ENCODE assay signal across 10 mouse cellular contexts in genomic region chr2:30032244-30032846, GRCm38 (mm10). TPM values are rescaled to one million over a fixed set of nuclear protein-coding genes. Genes with fewer than 3 reads are reported as not detected.
DNase-seq lines count a peak whose midpoint lies in the region; ATAC-seq and TF ChIP-seq lines count a peak whose summit lies in the region.
"Had no signal": no experiment of that assay in that cellular context is flagged by ENCODE, and none has a peak within 500 bp of the region (broad histone marks: within the 10 kb centered on the region; RNA-seq: fewer than 3 reads in every experiment).

No protein-coding gene starts in this region.

- WGBS in forebrain, postnatal 0 days, result 54% methylated on average over 11 of the region's 11 CpGs
- WGBS in forebrain, embryonic 16.5 days, result 63% methylated on average over 11 of the region's 11 CpGs
- 65% methylated on average over 11 of the region's 11 CpGs for WGBS in limb, embryonic 11.5 days
- WGBS in limb, embryonic 10.5 days, result 63% methylated on average over 11 of the region's 11 CpGs
- 62% methylated on average over 11 of the region's 11 CpGs for WGBS in intestine, embryonic 15.5 days

- TF ChIP-seq CTCF in forebrain, postnatal 0 days (IDR thresholded peaks at IDR 0.05; ENCODE audit: low read depth), result peak; percentile 47
- TF ChIP-seq CTCF in E14TG2a.4 (conservative IDR thresholded peaks at IDR 0.05; ENCODE audit: low read length), result peak; percentile 87

- H3K4me3 ChIP-seq in forebrain, postnatal 0 days (ENCODE audit: low read depth, low read length), result no peak overlapping the region
- no peak overlapping the region for H3K4me3 ChIP-seq in forebrain, embryonic 16.5 days (replicated peaks; ENCODE audit: low read length)
- H3K4me3 ChIP-seq in limb, embryonic 11.5 days (ENCODE audit: low read depth, low read length), result no peak overlapping the region
- no peak overlapping the region for H3K4me3 ChIP-seq in limb, embryonic 10.5 days
- no peak overlapping the region for H3K4me3 ChIP-seq in E14TG2a.4 (replicated peaks; ENCODE audit: low read length)
- no peak overlapping the region for H3K4me3 ChIP-seq in intestine, embryonic 15.5 days (replicated peaks)
- H3K4me3 ChIP-seq: embryonic facial prominence, embryonic 15.5 days had no signal

- DNase-seq in forebrain, postnatal 0 days, result no peak
- DNase-seq in limb, embryonic 11.5 days (ENCODE audit: low spot score), result peak; percentile 30
- no peak for DNase-seq in limb, embryonic 10.5 days (ENCODE audit: low spot score)
- DNase-seq in c-Kit-positive CD71-positive TER-119-positive erythroid progenitor cells, embryonic 14.5 days (ENCODE audit: low spot score), result no peak

- H3K4me2 ChIP-seq in forebrain, postnatal 0 days (ENCODE audit: low read depth), result no peak overlapping the region
- H3K4me2 ChIP-seq in forebrain, embryonic 16.5 days (ENCODE audit: low read length), result no peak overlapping the region
- H3K4me2 ChIP-seq in limb, embryonic 11.5 days (ENCODE audit: low read depth, severe bottlenecking), result no peak overlapping the region
- H3K4me2 ChIP-seq in intestine, embryonic 15.5 days (replicated peaks), result no peak overlapping the region
- H3K4me2 ChIP-seq: embryonic facial prominence, embryonic 15.5 days had no signal

- H3K9me3 ChIP-seq in forebrain, postnatal 0 days (ENCODE audit: low read length), result no peaks in the 10 kb centered on the region
- H3K9me3 ChIP-seq in forebrain, embryonic 16.5 days (ENCODE audit: control insufficient read depth, low read length), result no peaks in the 10 kb centered on the region
- H3K9me3 ChIP-seq in limb, embryonic 11.5 days (ENCODE audit: control insufficient read depth, low read length), result no peaks in the 10 kb centered on the region
- H3K9me3 ChIP-seq in limb, embryonic 10.5 days (replicated peaks), result no peaks in the 10 kb centered on the region
- H3K9me3 ChIP-seq in E14TG2a.4 (ENCODE audit: low read length), result no peaks in the 10 kb centered on the region
- H3K9me3 ChIP-seq in intestine, embryonic 15.5 days, result no peaks in the 10 kb centered on the region
- H3K9me3 ChIP-seq: embryonic facial prominence, embryonic 15.5 days had no signal

- ATAC-seq in forebrain, postnatal 0 days, result peak; percentile 62
- ATAC-seq in forebrain, embryonic 16.5 days, result no peak
- no peak for ATAC-seq in limb, embryonic 11.5 days (ENCODE audit: insufficient number of reproducible peaks, low FRiP score, low TSS enrichment, low read depth)
- peak; percentile 49; the same call in 1 of the 2 replicates for ATAC-seq in intestine, embryonic 15.5 days
- no peak for ATAC-seq in erythroblast, adult 5-6 weeks (replicated peaks; ENCODE audit: low FRiP score, poor library complexity, severe bottlenecking)

- no peaks in the 10 kb centered on the region for H3K27me3 ChIP-seq in forebrain, postnatal 0 days (ENCODE audit: insufficient read depth, low read length)
- H3K27me3 ChIP-seq in forebrain, embryonic 16.5 days (replicated peaks; ENCODE audit: control insufficient read depth, insufficient read depth, low read length), result no peaks in the 10 kb centered on the region
- no peaks in the 10 kb centered on the region for H3K27me3 ChIP-seq in limb, embryonic 11.5 days (ENCODE audit: control insufficient read depth, insufficient read depth, low read length)
- no peaks in the 10 kb centered on the region for H3K27me3 ChIP-seq in limb, embryonic 10.5 days (ENCODE audit: low read depth, poor library complexity, severe bottlenecking)
- H3K27me3 ChIP-seq in E14TG2a.4 (ENCODE audit: insufficient read depth, low read length), result no peaks in the 10 kb centered on the region
- no peaks in the 10 kb centered on the region for H3K27me3 ChIP-seq in intestine, embryonic 15.5 days (replicated peaks)
- H3K27me3 ChIP-seq: embryonic facial prominence, embryonic 15.5 days had no signal

- no peaks in the 10 kb centered on the region for H3K4me1 ChIP-seq in forebrain, postnatal 0 days (ENCODE audit: insufficient read depth)
- no peaks in the 10 kb centered on the region for H3K4me1 ChIP-seq in forebrain, embryonic 16.5 days (replicated peaks; ENCODE audit: control insufficient read depth, insufficient read depth, low read length)
- H3K4me1 ChIP-seq in limb, embryonic 11.5 days (ENCODE audit: control insufficient read depth, insufficient read depth, low read length), result no peaks in the 10 kb centered on the region
- H3K4me1 ChIP-seq in limb, embryonic 10.5 days, result no peaks in the 10 kb centered on the region
- peaks cover 27% of the 10 kb centered on the region for H3K4me1 ChIP-seq in E14TG2a.4 (replicated peaks; ENCODE audit: low read depth, low read length)
- no peaks in the 10 kb centered on the region for H3K4me1 ChIP-seq in intestine, embryonic 15.5 days (replicated peaks)
- H3K4me1 ChIP-seq: embryonic facial prominence, embryonic 15.5 days had no signal

- no peak overlapping the region for H3K9ac ChIP-seq in forebrain, postnatal 0 days
- H3K9ac ChIP-seq in forebrain, embryonic 16.5 days (replicated peaks; ENCODE audit: low read depth, low read length), result no peak overlapping the region
- H3K9ac ChIP-seq in limb, embryonic 11.5 days (ENCODE audit: low read length), result no peak overlapping the region
- H3K9ac ChIP-seq in intestine, embryonic 15.5 days, result no peak overlapping the region
- H3K9ac ChIP-seq: embryonic facial prominence, embryonic 15.5 days had no signal

- H3K27ac ChIP-seq in forebrain, postnatal 0 days (ENCODE audit: low read depth, low read length), result peak overlapping the region; percentile 1; the same call in 1 of the 2 replicates
- H3K27ac ChIP-seq in forebrain, embryonic 16.5 days (ENCODE audit: low read length), result no peak overlapping the region
- H3K27ac ChIP-seq in limb, embryonic 11.5 days (replicated peaks; ENCODE audit: low read depth, low read length), result no peak overlapping the region
- H3K27ac ChIP-seq in limb, embryonic 10.5 days, result no peak overlapping the region
- no peak overlapping the region for H3K27ac ChIP-seq in intestine, embryonic 15.5 days
- H3K27ac ChIP-seq: embryonic facial prominence, embryonic 15.5 days; macrophage had no signal

- H3K36me3 ChIP-seq in forebrain, postnatal 0 days (ENCODE audit: insufficient read depth), result peaks cover 74% of the 10 kb centered on the region
- H3K36me3 ChIP-seq in forebrain, embryonic 16.5 days (ENCODE audit: control insufficient read depth, insufficient read depth), result peaks cover 46% of the 10 kb centered on the region
- peaks cover 27% of the 10 kb centered on the region for H3K36me3 ChIP-seq in limb, embryonic 11.5 days (ENCODE audit: control insufficient read depth, insufficient read depth, low read length)
- peaks cover 88% of the 10 kb centered on the region for H3K36me3 ChIP-seq in limb, embryonic 10.5 days
- H3K36me3 ChIP-seq in E14TG2a.4 (ENCODE audit: insufficient read depth, low read length), result peaks cover 95% of the 10 kb centered on the region
- H3K36me3 ChIP-seq in intestine, embryonic 15.5 days, result peaks cover 43% of the 10 kb centered on the region

RNA-seq across cellular contexts. Expression of gene Wdr34, which starts 16.3 kb away (rescaled TPM):
- total RNA-seq in forebrain, postnatal 0 days (2014; rRNA removed), result 88.4 and 103 TPM in 2 replicates
- polyA plus RNA-seq in forebrain, postnatal 0 days (2015; fragmentation: Nextera tagmentation; extraction: Ambion mirVana), result 65.1 and 83.6 TPM in 2 replicates
- 70.2 and 83.3 TPM in 2 replicates for polyA plus RNA-seq in forebrain, embryonic 16.5 days (2015; fragmentation: Nextera tagmentation; extraction: Ambion mirVana)
- polyA plus RNA-seq in limb, embryonic 11.5 days (2014; fragmentation: Nextera tagmentation; extraction: Ambion mirVana), result 32.6 and 32.8 TPM in 2 replicates
- 38.6 and 45.0 TPM in 2 replicates for polyA plus RNA-seq in limb, embryonic 10.5 days (2016; fragmentation: Nextera tagmentation; extraction: Ambion mirVana)
- 20.9 and 24.7 TPM in 2 replicates for polyA plus RNA-seq in intestine, embryonic 15.5 days (2015; fragmentation: Nextera tagmentation; extraction: Ambion mirVana)
- total RNA-seq in erythroblast, adult 5-6 weeks (2015; ENCODE audit: low replicate concordance), result 3.5 and 4.6 TPM in 2 replicates
- total RNA-seq in erythroblast, adult 5-6 weeks (2017; ENCODE audit: low replicate concordance), result 0.09 and 0.84 TPM in 2 replicates

RNA-seq across cellular contexts. Expression of gene Set, which starts 24.8 kb away (rescaled TPM):
- total RNA-seq in forebrain, postnatal 0 days (2014; rRNA removed), result 361 and 392 TPM in 2 replicates
- 349 and 384 TPM in 2 replicates for polyA plus RNA-seq in forebrain, postnatal 0 days (2015; fragmentation: Nextera tagmentation; extraction: Ambion mirVana)
- 407 and 435 TPM in 2 replicates for polyA plus RNA-seq in forebrain, embryonic 16.5 days (2015; fragmentation: Nextera tagmentation; extraction: Ambion mirVana)
- polyA plus RNA-seq in limb, embryonic 11.5 days (2014; fragmentation: Nextera tagmentation; extraction: Ambion mirVana), result 780 and 808 TPM in 2 replicates
- 854 and 929 TPM in 2 replicates for polyA plus RNA-seq in limb, embryonic 10.5 days (2016; fragmentation: Nextera tagmentation; extraction: Ambion mirVana)
- polyA plus RNA-seq in intestine, embryonic 15.5 days (2015; fragmentation: Nextera tagmentation; extraction: Ambion mirVana), result 437 and 494 TPM in 2 replicates
- 50.0 and 56.0 TPM in 2 replicates for total RNA-seq in erythroblast, adult 5-6 weeks (2015; ENCODE audit: low replicate concordance)
- 143 and 233 TPM in 2 replicates for total RNA-seq in erythroblast, adult 5-6 weeks (2017; ENCODE audit: low replicate concordance)

RNA-seq across cellular contexts. Expression of gene Pkn3, which starts 45.1 kb away (rescaled TPM):
- 2.0 and 4.7 TPM in 2 replicates for total RNA-seq in forebrain, postnatal 0 days (2014; rRNA removed)
- polyA plus RNA-seq in forebrain, postnatal 0 days (2015; fragmentation: Nextera tagmentation; extraction: Ambion mirVana), result 0.80 and 0.86 TPM in 2 replicates
- 2.6 and 3.4 TPM in 2 replicates for polyA plus RNA-seq in forebrain, embryonic 16.5 days (2015; fragmentation: Nextera tagmentation; extraction: Ambion mirVana)
- 9.0 and 10.6 TPM in 2 replicates for polyA plus RNA-seq in limb, embryonic 11.5 days (2014; fragmentation: Nextera tagmentation; extraction: Ambion mirVana)
- 13.5 and 14.7 TPM in 2 replicates for polyA plus RNA-seq in limb, embryonic 10.5 days (2016; fragmentation: Nextera tagmentation; extraction: Ambion mirVana)
- 10.6 and 11.1 TPM in 2 replicates for polyA plus RNA-seq in intestine, embryonic 15.5 days (2015; fragmentation: Nextera tagmentation; extraction: Ambion mirVana)
- 0.63 and 13.3 TPM in 2 replicates for total RNA-seq in erythroblast, adult 5-6 weeks (2015; ENCODE audit: low replicate concordance)
- 0.68 and 3.3 TPM in 2 replicates for total RNA-seq in erythroblast, adult 5-6 weeks (2017; ENCODE audit: low replicate concordance)

Comparison
In these comparisons a context has a peak if more than half of its experiments do, and no peak if none do; other contexts are left out.
1. ATAC-seq: peak in forebrain, postnatal 0 days (single experiment) and intestine, embryonic 15.5 days (single experiment); none in forebrain, embryonic 16.5 days (single experiment), limb, embryonic 11.5 days (single experiment) and erythroblast, adult 5-6 weeks (single experiment).